Mouse (Mus musculus): Measurements from ENCODE around the gene Hs6st3. TPM values are rescaled to one million over a fixed set of nuclear protein-coding genes. Genes with fewer than 3 reads are reported as not detected.

The Hs6st3 gene
- polyA plus RNA-seq, 1 experiment, result 17.6 TPM

DNA sequence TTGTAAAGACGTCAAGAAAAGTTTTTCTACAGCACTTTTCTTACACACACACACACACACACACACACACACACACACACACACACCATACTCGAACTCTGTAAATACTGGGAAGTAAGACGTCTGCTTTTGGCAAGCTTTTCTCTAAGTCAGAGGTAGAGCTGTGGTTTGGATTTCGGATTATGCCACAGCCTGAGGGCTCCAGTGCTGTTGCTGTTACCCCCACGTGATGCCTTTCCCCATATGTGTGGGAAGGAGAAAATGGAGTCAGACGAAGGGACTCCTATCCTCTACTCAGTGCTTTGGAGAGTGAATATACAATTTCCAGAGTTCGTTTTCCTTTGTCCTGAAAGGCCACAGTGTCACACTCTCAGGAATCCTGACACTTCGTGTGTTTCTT is 231.1 kb downstream of the Hs6st3 start:
- no peak overlapping the region for H3K4me3 ChIP-seq (ENCODE audit: insufficient read depth, low read length)
- no peak for TF ChIP-seq POLR2A (IDR thresholded peaks at IDR 0.05; ENCODE audit: extremely low read depth, insufficient read depth, low read length)
- no peak for TF ChIP-seq CTCF (IDR thresholded peaks at IDR 0.05; ENCODE audit: extremely low read depth, insufficient read depth, low read length)
- H3K27ac ChIP-seq (ENCODE audit: insufficient read depth, low read length), result no peak overlapping the region
- peaks cover 1% of the 10 kb centered on the region; the same call in 1 of the 2 replicates for H3K4me1 ChIP-seq (ENCODE audit: control insufficient read depth, insufficient read depth, low read length)

DNA sequence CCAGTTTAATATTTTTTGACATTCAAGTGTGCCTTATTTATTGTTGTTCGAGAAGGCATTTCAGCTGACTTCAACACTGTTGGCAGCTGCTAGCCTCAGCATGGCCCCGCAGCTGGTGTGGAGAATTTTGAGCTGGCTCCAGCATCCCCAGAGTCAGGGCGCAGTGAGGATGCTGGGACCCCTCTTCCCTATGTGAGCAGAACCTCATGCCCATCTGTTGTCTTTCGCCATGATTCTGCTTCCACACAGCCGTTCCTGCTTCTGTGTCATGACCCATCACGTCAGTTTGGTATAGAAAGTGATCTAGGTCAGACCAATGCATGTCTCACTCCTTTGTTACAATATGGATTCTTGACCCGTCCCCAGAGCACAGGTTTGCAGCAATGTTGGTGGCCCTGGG is 231.9 kb downstream of the Hs6st3 start:
- Histone ChIP-seq H3K4me1 (ENCODE audit: control insufficient read depth, insufficient read depth, low read length) (peaks cover 1% of the 10 kb centered on the region; the same call in 1 of the 2 replicates), H3K4me3 (ENCODE audit: insufficient read depth, low read length) (no peak overlapping the region), H3K27ac (ENCODE audit: insufficient read depth, low read length) (no peak overlapping the region)
- TF ChIP-seq POLR2A (IDR thresholded peaks at IDR 0.05; ENCODE audit: extremely low read depth, insufficient read depth, low read length), result no peak
- no peak for TF ChIP-seq CTCF (IDR thresholded peaks at IDR 0.05; ENCODE audit: extremely low read depth, insufficient read depth, low read length)

DNA sequence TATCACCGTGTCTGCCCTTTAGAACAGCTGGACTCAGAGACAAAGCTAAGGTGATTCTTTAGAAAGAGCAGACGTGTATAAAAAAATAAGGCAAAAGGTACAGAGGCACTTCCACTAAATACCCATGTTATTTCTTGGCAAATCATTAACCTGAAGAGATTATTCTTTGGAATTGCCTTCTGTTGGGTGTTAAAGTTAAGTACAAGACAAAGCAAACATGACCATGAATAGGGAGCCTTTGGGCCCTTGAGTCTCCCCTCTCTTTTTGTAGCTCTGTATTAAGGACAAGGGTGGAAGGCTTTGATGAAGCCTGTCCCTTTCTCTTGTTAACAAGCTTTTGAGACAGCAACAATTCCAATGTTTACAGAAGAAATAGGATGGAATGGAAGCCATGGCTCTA is 241.2 kb downstream of the Hs6st3 start:
- H3K4me3 ChIP-seq (ENCODE audit: insufficient read depth, low read length), result no peak overlapping the region
- no peak for TF ChIP-seq POLR2A (IDR thresholded peaks at IDR 0.05; ENCODE audit: extremely low read depth, insufficient read depth, low read length)
- TF ChIP-seq CTCF (IDR thresholded peaks at IDR 0.05; ENCODE audit: extremely low read depth, insufficient read depth, low read length), result no peak

DNA sequence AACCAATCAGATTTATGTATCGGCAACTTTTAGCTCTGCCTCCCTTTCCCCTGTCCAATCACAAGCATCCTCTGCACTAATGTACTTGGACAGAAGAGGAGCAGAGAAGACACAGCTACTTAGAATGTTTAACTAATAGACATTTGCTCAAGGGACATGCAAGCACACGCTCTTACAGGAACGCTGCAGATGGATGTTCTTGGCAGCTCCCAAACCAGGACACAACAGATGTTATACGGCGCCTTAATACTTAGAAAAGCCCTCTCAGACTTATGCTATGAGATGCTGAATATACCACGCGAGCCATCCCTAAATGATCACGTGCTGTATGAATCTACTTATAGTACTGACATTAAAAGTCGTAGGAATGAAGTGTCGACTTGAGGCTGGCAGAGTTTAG is 263.5 kb downstream of the Hs6st3 start:
- H3K27ac ChIP-seq (ENCODE audit: insufficient read depth, low read length), result no peak overlapping the region
- TF ChIP-seq CTCF (IDR thresholded peaks at IDR 0.05; ENCODE audit: extremely low read depth, insufficient read depth, low read length), result no peak
- TF ChIP-seq POLR2A (IDR thresholded peaks at IDR 0.05; ENCODE audit: extremely low read depth, insufficient read depth, low read length), result no peak
- no peaks in the 10 kb centered on the region for H3K4me1 ChIP-seq (ENCODE audit: control insufficient read depth, insufficient read depth, low read length)
- H3K4me3 ChIP-seq (ENCODE audit: insufficient read depth, low read length), result no peak overlapping the region

More for the DNA sequence above, 241.2 kb downstream of the Hs6st3 start:
- H3K27ac ChIP-seq (ENCODE audit: insufficient read depth, low read length), result no peak overlapping the region
- H3K4me1 ChIP-seq (ENCODE audit: control insufficient read depth, insufficient read depth, low read length), result peaks cover 1% of the 10 kb centered on the region; the same call in 1 of the 2 replicates

DNA sequence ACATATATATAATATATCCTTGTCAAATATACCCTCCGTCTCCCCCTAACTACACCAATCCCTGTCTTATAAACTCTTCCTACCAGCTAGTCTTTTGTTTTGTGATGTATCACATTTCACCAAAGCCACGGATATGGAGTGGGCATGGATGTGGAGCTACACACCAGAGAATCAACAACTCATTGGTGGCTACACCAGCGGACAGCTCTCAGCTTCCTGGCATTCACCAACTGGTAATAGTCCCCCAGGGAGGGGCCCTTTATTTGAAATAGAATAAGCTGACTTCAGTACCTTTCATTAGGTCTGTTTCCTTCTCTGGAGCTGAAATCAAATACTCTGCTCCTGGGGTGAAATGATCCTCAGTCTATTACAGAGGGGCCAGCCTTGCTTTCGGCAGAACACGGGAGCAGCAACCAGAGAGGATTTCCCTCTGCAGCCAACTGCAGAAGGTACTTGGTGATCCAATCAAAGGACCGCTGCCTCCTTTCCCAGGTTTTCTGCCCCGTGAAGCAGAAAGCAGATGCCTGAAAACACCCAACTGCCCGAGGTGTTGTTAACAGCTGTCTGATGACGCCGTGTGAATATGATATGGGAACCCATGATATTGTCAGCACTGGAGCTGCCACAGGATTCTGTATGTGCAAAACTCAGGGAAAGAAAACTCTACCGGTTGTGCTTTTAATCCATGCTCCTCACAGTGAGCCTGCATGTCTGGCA is 271.4 kb downstream of the Hs6st3 start:
- H3K4me1 ChIP-seq (ENCODE audit: control insufficient read depth, insufficient read depth, low read length), result no peaks in the 10 kb centered on the region
- H3K27ac ChIP-seq (ENCODE audit: insufficient read depth, low read length), result no peak overlapping the region
- no peak overlapping the region for H3K4me3 ChIP-seq (ENCODE audit: insufficient read depth, low read length)
- TF ChIP-seq CTCF (IDR thresholded peaks at IDR 0.05; ENCODE audit: extremely low read depth, insufficient read depth, low read length) (no peak), POLR2A (IDR thresholded peaks at IDR 0.05; ENCODE audit: extremely low read depth, insufficient read depth, low read length) (no peak)

DNA sequence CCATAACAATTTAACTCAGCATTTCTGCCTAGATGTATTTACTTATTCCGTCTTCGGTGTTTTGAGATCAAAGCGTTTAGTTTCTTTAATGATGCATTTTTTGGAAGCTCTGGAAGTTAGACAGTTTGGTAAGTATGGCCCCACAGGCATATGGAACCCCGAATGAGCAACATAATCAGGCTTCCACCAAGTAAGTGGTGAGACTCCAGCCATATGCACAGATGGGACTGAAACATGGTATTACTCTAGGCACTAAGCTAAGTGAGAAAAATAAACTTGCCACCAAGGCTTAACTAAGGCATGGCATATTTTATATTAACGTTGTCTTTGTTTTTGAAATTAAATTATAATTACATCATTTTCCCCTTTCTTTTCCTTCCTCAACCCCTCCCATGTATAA is 284.8 kb downstream of the Hs6st3 start:
- no peak overlapping the region for H3K27ac ChIP-seq (ENCODE audit: insufficient read depth, low read length)
- no peaks in the 10 kb centered on the region for H3K4me1 ChIP-seq (ENCODE audit: control insufficient read depth, insufficient read depth, low read length)
- TF ChIP-seq CTCF (IDR thresholded peaks at IDR 0.05; ENCODE audit: extremely low read depth, insufficient read depth, low read length) (no peak), POLR2A (IDR thresholded peaks at IDR 0.05; ENCODE audit: extremely low read depth, insufficient read depth, low read length) (no peak)
- no peak overlapping the region for H3K4me3 ChIP-seq (ENCODE audit: insufficient read depth, low read length)

DNA sequence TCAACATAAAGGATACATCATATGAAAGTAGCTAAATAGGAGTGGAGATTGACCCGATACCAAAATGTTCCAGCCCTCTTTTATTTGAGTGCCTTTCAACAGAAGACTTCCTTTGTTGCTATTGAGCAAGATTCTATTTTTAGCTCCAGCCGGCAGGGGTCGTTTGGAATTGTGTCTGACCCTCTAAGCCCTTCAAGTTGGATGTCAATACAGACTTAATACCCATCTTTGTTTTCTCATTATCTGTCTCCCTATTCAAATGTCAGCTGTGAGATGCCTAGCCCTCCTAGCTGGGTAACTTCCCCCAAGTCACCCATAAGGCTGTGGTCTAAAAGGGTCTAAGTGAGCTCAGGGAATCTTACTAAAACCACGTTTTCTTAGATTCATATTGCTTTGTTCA is 312.3 kb downstream of the Hs6st3 start:
- Histone ChIP-seq H3K4me1 (ENCODE audit: control insufficient read depth, insufficient read depth, low read length) (no peaks in the 10 kb centered on the region), H3K4me3 (ENCODE audit: insufficient read depth, low read length) (no peak overlapping the region), H3K27ac (ENCODE audit: insufficient read depth, low read length) (no peak overlapping the region)
- no peak for TF ChIP-seq CTCF (IDR thresholded peaks at IDR 0.05; ENCODE audit: extremely low read depth, insufficient read depth, low read length)
- TF ChIP-seq POLR2A (IDR thresholded peaks at IDR 0.05; ENCODE audit: extremely low read depth, insufficient read depth, low read length), result no peak

DNA sequence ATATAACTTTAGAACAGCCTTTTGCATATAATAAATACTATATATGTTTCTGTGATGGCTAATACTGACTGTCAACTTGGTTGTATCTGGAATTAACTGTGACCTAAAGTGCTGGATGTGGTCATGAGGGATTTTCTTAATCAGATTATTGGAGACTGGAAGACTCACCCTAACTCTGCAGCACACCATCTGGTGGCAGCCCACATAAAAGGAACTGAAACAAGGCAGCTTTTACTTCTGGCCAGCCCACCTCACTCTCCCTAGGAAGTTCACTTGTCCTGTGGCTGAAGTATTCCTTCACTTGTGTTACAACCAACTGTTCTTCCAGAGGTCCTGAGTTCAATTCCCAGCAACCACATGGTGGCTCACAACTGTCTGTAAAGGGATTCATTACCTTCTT is 313.5 kb downstream of the Hs6st3 start:
- no peak overlapping the region for H3K4me3 ChIP-seq (ENCODE audit: insufficient read depth, low read length)
- TF ChIP-seq CTCF (IDR thresholded peaks at IDR 0.05; ENCODE audit: extremely low read depth, insufficient read depth, low read length) (no peak), POLR2A (IDR thresholded peaks at IDR 0.05; ENCODE audit: extremely low read depth, insufficient read depth, low read length) (no peak)
- H3K27ac ChIP-seq (ENCODE audit: insufficient read depth, low read length), result no peak overlapping the region
- no peaks in the 10 kb centered on the region for H3K4me1 ChIP-seq (ENCODE audit: control insufficient read depth, insufficient read depth, low read length)

DNA sequence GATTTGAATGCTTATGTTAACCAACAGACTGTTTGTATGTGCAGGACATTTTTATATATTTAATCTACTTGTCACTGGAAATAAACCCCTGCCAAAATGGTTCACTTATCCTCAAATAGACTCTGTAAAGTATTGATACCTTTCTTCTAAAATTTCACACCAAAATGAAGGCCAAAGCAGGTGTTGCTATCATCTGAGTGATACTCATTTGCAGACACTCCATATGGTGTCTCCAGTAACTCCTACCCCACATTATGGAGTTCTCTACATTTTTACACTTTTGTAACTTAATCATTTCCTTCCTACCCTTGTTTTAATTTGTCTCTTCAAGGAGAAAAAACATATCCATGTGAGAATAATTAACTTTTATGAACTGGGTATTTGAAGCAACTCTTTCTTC is 314.2 kb downstream of the Hs6st3 start:
- H3K4me1 ChIP-seq (ENCODE audit: control insufficient read depth, insufficient read depth, low read length), result no peaks in the 10 kb centered on the region
- H3K27ac ChIP-seq (ENCODE audit: insufficient read depth, low read length), result no peak overlapping the region
- H3K4me3 ChIP-seq (ENCODE audit: insufficient read depth, low read length), result no peak overlapping the region
- TF ChIP-seq CTCF (IDR thresholded peaks at IDR 0.05; ENCODE audit: extremely low read depth, insufficient read depth, low read length) (no peak), POLR2A (IDR thresholded peaks at IDR 0.05; ENCODE audit: extremely low read depth, insufficient read depth, low read length) (no peak)

DNA sequence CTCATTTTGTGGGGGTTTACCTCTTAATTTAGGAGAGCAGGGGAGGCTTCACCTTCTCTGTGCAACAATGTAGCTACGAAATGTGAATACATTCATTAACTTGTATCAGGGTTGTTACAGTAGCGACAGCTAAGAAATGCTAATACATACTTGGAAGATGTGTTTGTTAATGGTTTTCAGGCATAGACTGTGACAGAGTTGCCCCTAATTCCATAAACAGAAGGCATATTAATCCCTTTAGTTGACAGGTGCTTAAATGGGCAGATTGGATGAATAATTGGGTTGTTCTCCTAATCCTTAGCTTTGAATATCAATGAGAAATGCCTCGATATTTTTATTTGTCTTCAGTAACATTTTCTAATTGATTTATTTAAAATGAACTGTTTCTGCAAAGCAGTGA is 314.7 kb downstream of the Hs6st3 start:
- TF ChIP-seq CTCF (IDR thresholded peaks at IDR 0.05; ENCODE audit: extremely low read depth, insufficient read depth, low read length) (no peak), POLR2A (IDR thresholded peaks at IDR 0.05; ENCODE audit: extremely low read depth, insufficient read depth, low read length) (no peak)

More for the DNA sequence above, 314.7 kb downstream of the Hs6st3 start:
- no peak overlapping the region for H3K4me3 ChIP-seq (ENCODE audit: insufficient read depth, low read length)
- H3K4me1 ChIP-seq (ENCODE audit: control insufficient read depth, insufficient read depth, low read length), result no peaks in the 10 kb centered on the region
- H3K27ac ChIP-seq (ENCODE audit: insufficient read depth, low read length), result no peak overlapping the region

All from cortical plate, adult 2 months (tissue).